ENCODE assay signal across 8 mouse cellular contexts in genomic region chr5:118413428-118414282, GRCm38 (mm10).
DNase-seq lines count a peak whose midpoint lies in the region.

No protein-coding gene starts in this region.

- intact Hi-C loops in gastrocnemius, postnatal 14 days (cut with DNase I; ENCODE audit: low total_unique reads) = no loop called here

- DNase-seq in urinary bladder, postnatal 14 days (ENCODE audit: low spot score) = peak; percentile 81
- no peak for DNase-seq in urinary bladder, postnatal 10 days (ENCODE audit: low spot score)
- DNase-seq in embryo, embryonic 10.5 days (ENCODE audit: low spot score) = peak; percentile 85
- DNase-seq in gastrocnemius, postnatal 14 days = peak; percentile 79
- peak; percentile 66 for DNase-seq in induced T-regulatory cell, adult 2 months (ENCODE audit: low read depth)
- peak; percentile 77 to 79 for DNase-seq in left cerebral cortex, adult 18-20 months (ENCODE audit: low spot score in 2 of 2)
- peak; percentile 85 for DNase-seq in lung, postnatal 25 days (ENCODE audit: low spot score)
- peak; percentile 70 to 87 for DNase-seq in right cerebral cortex, postnatal 36 days (ENCODE audit: low spot score in 2 of 2)
